Mouse (Mus musculus) forebrain, embryonic 14.5 days (tissue): ENCODE data around the gene Fuz. TPM values are rescaled to one million over a fixed set of nuclear protein-coding genes. Genes with fewer than 3 reads are reported as not detected.

ENCODE experiments used
- ATAC-seq: fragments of 200-750 bp; cut with Nextera tagmentation; 2 replicates; pipeline ENCODE4 v1.8.0; 2017; ENCODE audit warnings: mild to moderate bottlenecking, moderate library complexity
- DNase-seq: peaks from one replicate; pipeline ENCODE4 v3.0.0-alpha.2; 2015; ENCODE audit warnings: low spot score
- H3K27ac ChIP-seq: fragments of 300-500 bp; sonication (generic); 2 replicates; pipeline ENCODE4 v1.5.1; 2014; ENCODE audit warnings: low read depth, mild to moderate bottlenecking, control low read depth, low read length, moderate library complexity
- H3K27me3 ChIP-seq: fragments of 300-500 bp; sonication (generic); replicated peaks from 2 replicates; pipeline ENCODE4 v1.6.1; 2014; ENCODE audit warnings: low read length, control low read depth, mixed read lengths; ENCODE audit not compliant: control insufficient read depth, insufficient read depth
- H3K36me3 ChIP-seq: fragments of 300-500 bp; sonication (generic); 2 replicates; pipeline ENCODE4 v1.6.1; 2014; ENCODE audit warnings: low read length, control low read depth; ENCODE audit not compliant: control insufficient read depth, insufficient read depth
- H3K4me1 ChIP-seq: fragments of 300-500 bp; sonication (generic); 2 replicates; pipeline ENCODE4 v1.6.1; 2014; ENCODE audit warnings: antibody characterized with exemption, low read length, control low read depth; ENCODE audit not compliant: control insufficient read depth, insufficient read depth
- H3K4me2 ChIP-seq: fragments of 300-500 bp; sonication (generic); 2 replicates; pipeline ENCODE4 v1.6.1; 2014; ENCODE audit warnings: mild to moderate bottlenecking, control low read depth, low read length
- H3K4me3 ChIP-seq: fragments of 300-500 bp; sonication (generic); 2 replicates; pipeline ENCODE4 v1.5.1; 2014; ENCODE audit warnings: low read depth, low read length, control low read depth
- H3K9ac ChIP-seq: fragments of 300-500 bp; sonication (generic); 2 replicates; pipeline ENCODE4 v1.6.1; 2014; ENCODE audit warnings: mild to moderate bottlenecking, low read length, control low read depth, moderate library complexity
- H3K9me3 ChIP-seq: fragments of 300-500 bp; sonication (generic); replicated peaks from 2 replicates; pipeline ENCODE4 v1.6.1; 2016; ENCODE audit warnings: low read length, control low read depth, mixed read lengths; ENCODE audit not compliant: control insufficient read depth
- WGBS: fragments of 180-500 bp; shearing (Covaris S2); extraction: QIAGEN DNeasy Blood & Tissue Kit; methylation state at CpG from one replicate; pipeline ENCODE4 v1.1.7; 2014; 5-methylcytosine and 5-hydroxymethylcytosine counted together
- polyA plus RNA-seq: library from polyadenylated mRNA; unstranded; fragments of >200 nt; fragmentation: Nextera tagmentation; extraction: Ambion mirVana; gene quantifications from 2 replicates; pipeline ENCODE4 v1.2.1, GENCODE M21; 2014

Gene Fuz
- polyA plus RNA-seq, result 18.2 and 18.3 TPM in 2 replicates

- DNase-seq (peak; percentile 99), ATAC-seq (peak; percentile 75)
- H3K27ac ChIP-seq, result peak within 1 kb of the TSS; percentile 90
- peak within 1 kb of the TSS; percentile 83 for H3K4me2 ChIP-seq
- no peaks in the 10 kb centered on the region for H3K9me3 ChIP-seq
- peaks cover 33% of the 10 kb centered on the region for H3K4me1 ChIP-seq
- under 1% methylated on average over 34 of the region's 34 CpGs for WGBS
- peak within 1 kb of the TSS; percentile 79 for H3K9ac ChIP-seq
- peaks cover 19% of the 10 kb centered on the region for H3K36me3 ChIP-seq
- peak within 1 kb of the TSS; percentile 58 for H3K4me3 ChIP-seq
- no peaks in the 10 kb centered on the region for H3K27me3 ChIP-seq
These were observed at the start of gene Fuz for GRCm38 (mm10) chr7:44895593-44896434. Fuz (plus strand) TSS chr7:44896079.

- no peaks in the 10 kb centered on the region for H3K27me3 ChIP-seq
- peaks cover 16% of the 10 kb centered on the region for H3K4me1 ChIP-seq
- no peak overlapping the region for H3K4me3 ChIP-seq
- 94% methylated on average over 7 of the region's 7 CpGs for WGBS
- no peaks in the 10 kb centered on the region for H3K9me3 ChIP-seq
- no peak overlapping the region for H3K9ac ChIP-seq
- DNase-seq (no peak), ATAC-seq (no peak)
- H3K4me2 ChIP-seq, result no peak overlapping the region
- no peak overlapping the region for H3K27ac ChIP-seq
- H3K36me3 ChIP-seq, result peaks cover 48% of the 10 kb centered on the region
These were observed 49.1 kb upstream of the Fuz start for GRCm38 (mm10) chr7:44846804-44847203.

GRCm38 (mm10) chr7:44847772-44848171, 48.1 kb upstream of the Fuz start:
- Histone ChIP-seq H3K27me3 (no peaks in the 10 kb centered on the region), H3K9me3 (no peaks in the 10 kb centered on the region), H3K36me3 (peaks cover 44% of the 10 kb centered on the region), H3K4me3 (peak overlapping the region; percentile 82), H3K27ac (no peak overlapping the region; the same call in 1 of the 2 replicates), H3K4me1 (peaks cover 16% of the 10 kb centered on the region), H3K4me2 (peak overlapping the region; percentile 85), H3K9ac (peak overlapping the region; percentile 56; the same call in 1 of the 2 replicates)
- ATAC-seq (no peak), DNase-seq (no peak)
- WGBS, result 84% methylated on average over 5 of the region's 5 CpGs

GRCm38 (mm10) chr7:44848561-44849415, 47.1 kb upstream of the Fuz start, which contains the start of the genes Akt1s1 and Tbc1d17:
Akt1s1 (plus strand) TSS chr7:44848991.
Tbc1d17 (minus strand) TSS chr7:44849079.
- under 1% methylated on average over 54 of the region's 54 CpGs for WGBS
- DNase-seq (peak; percentile 99), ATAC-seq (peak; percentile 86)

GRCm38 (mm10) chr7:44849416-44850111, 46.3 kb upstream of the Fuz start:
- Histone ChIP-seq H3K36me3 (peaks cover 32% of the 10 kb centered on the region), H3K4me2 (peak overlapping the region; percentile 85), H3K9ac (peak overlapping the region; percentile 78), H3K4me1 (peaks cover 25% of the 10 kb centered on the region), H3K4me3 (peak overlapping the region; percentile 82), H3K9me3 (no peaks in the 10 kb centered on the region), H3K27ac (peak overlapping the region; percentile 97), H3K27me3 (no peaks in the 10 kb centered on the region)
- DNase-seq (peak; percentile 97), ATAC-seq (peak; percentile 76)
- WGBS, result under 1% methylated on average over 40 of the region's 41 CpGs

More at GRCm38 (mm10) chr7:44848561-44849415, 47.1 kb upstream of the Fuz start, which contains the start of the genes Akt1s1 and Tbc1d17:
- Histone ChIP-seq H3K4me3 (peak within 1 kb of the TSS; percentile 82), H3K27ac (peak within 1 kb of the TSS; percentile 97), H3K4me1 (peaks cover 19% of the 10 kb centered on the region), H3K4me2 (peak within 1 kb of the TSS; percentile 85), H3K9ac (peak within 1 kb of the TSS; percentile 78), H3K27me3 (no peaks in the 10 kb centered on the region), H3K36me3 (peaks cover 39% of the 10 kb centered on the region), H3K9me3 (no peaks in the 10 kb centered on the region)

GRCm38 (mm10) chr7:44850146-44850545, 45.7 kb upstream of the Fuz start:
- ATAC-seq, result peak; percentile 44
- peaks cover 30% of the 10 kb centered on the region for H3K4me1 ChIP-seq

GRCm38 (mm10) chr7:44850789-44851624, 44.9 kb upstream of the Fuz start:
- no peaks in the 10 kb centered on the region for H3K27me3 ChIP-seq
- DNase-seq (no peak), ATAC-seq (no peak)
- peak overlapping the region; percentile 82 for H3K4me3 ChIP-seq
- H3K4me1 ChIP-seq, result peaks cover 31% of the 10 kb centered on the region
- WGBS, result 80% methylated on average over 8 of the region's 8 CpGs
- H3K36me3 ChIP-seq, result peaks cover 17% of the 10 kb centered on the region
- H3K9me3 ChIP-seq, result no peaks in the 10 kb centered on the region
- H3K27ac ChIP-seq, result no peak overlapping the region
- H3K9ac ChIP-seq, result peak overlapping the region; percentile 78
- peak overlapping the region; percentile 85 for H3K4me2 ChIP-seq

More at GRCm38 (mm10) chr7:44850146-44850545, 45.7 kb upstream of the Fuz start:
- Histone ChIP-seq H3K4me2 (peak overlapping the region; percentile 85), H3K27me3 (no peaks in the 10 kb centered on the region), H3K9me3 (no peaks in the 10 kb centered on the region), H3K27ac (peak overlapping the region; percentile 97), H3K4me3 (peak overlapping the region; percentile 82), H3K9ac (peak overlapping the region; percentile 78), H3K36me3 (peaks cover 26% of the 10 kb centered on the region)
- WGBS, result under 1% methylated on average over 33 of the region's 33 CpGs
- DNase-seq, result peak; percentile 83
